Mouse (Mus musculus) c-Kit-positive CD71-positive TER-119-negative erythroid progenitor cells, embryonic 14.5 days (primary cell): ENCODE measurements at regions not wholly inside any gene's neighbourhood (a gene's known extent, or its start where the extent isn't known, plus 50 kb on each side); places are given as distances from the start of the nearest gene placed in this dataset.
A peak's percentile ranks its signal among the peaks of the same experiment; 100 is the strongest.

Source experiments
- DNase-seq: peaks from one replicate; pipeline ENCODE4 v3.0.0-alpha.2; 2013; ENCODE audit warnings: low read depth

DNA sequence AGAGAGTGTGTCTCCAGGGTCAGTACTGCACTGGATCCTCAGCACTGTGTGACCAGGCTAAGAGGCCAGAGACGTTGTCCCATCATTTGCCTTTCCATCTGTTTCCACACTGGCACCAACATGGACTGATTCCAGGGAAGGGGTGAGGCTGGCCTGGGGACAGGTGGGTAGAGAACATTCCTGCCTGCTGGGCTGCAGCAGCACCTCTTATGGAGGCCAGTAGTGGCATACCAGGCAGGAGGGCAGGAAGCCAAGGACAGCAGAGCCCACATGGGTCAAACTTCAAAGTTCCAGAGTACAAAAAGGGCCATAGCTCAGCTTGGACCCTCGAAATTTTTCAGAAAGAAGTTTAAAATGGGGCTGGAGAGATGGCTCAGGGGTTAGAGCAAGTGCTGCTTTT is 115.4 kb upstream of the Ercc6l2 start:
- DNase-seq, result no peak

DNA sequence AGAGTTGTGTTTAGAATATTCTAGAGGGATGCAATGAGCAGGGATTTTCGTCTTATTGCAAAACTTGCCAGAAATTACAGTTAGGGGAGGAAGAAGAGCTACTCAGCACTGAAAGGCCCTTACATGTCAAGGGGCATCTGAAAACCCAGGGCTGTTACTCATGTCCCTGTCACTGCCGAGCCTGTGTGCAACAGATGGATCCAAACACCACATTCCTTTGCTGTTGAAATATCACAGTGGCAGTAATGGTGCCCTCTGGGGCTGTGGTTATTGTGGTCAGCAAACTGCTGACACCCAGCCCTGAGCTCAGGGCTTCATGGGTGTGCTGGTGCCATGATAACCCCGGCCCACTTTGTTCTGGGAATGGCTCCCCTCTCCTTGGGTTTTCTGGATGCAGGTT is 114.3 kb upstream of the Ercc6l2 start:
- no peak for DNase-seq

- DNase-seq, result no peak
Measured at GRCm38 (mm10) chr13:63701199-63702175, 113.6 kb upstream of the Ercc6l2 start.

GRCm38 (mm10) chr13:63708567-63708966 is 106.5 kb upstream of the Ercc6l2 start:
- peak; percentile 42 for DNase-seq

- DNase-seq, result no peak
Measured at GRCm38 (mm10) chr13:63713137-63713536, 101.9 kb upstream of the Ercc6l2 start.

- no peak for DNase-seq
Measured at GRCm38 (mm10) chr13:63716498-63716897, 98.5 kb upstream of the Ercc6l2 start.

DNA sequence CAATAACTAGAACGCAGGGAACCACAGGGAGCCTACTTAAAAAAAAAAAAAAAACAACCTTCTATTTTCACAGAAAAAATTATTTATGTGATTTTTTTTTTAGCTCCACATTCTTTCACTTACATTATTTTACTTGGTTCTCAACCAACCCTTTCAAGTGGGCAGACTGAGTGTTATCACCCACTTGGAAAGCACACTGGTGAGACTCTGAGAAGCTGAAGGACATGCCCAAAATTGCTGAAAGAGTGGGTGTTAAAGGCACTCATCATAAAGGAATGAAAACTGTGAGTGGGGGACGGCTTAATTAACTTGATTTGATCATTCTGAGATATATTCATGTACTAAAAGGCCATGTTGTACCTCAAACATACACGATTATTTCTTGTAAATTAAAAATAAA is 97.8 kb upstream of the Ercc6l2 start:
- no peak for DNase-seq

DNA sequence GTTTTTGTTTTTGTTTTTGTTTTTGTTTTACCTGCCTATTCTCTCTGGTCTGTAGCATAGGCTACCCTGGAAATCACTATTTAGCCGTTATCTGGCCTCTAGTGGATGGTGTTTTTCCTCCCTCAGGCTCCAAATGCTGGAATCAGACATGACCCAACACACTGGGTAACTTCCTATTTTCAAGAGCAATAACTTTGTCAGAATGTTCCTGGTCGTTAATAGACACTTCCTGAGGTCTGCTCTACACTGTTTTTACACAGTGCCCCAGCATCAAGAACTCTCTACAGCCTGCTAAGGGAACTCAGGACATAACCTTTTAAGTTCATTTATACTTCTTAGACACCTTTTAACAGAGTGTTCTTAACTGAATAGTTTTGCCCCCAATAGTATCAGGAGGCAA is 96.3 kb upstream of the Ercc6l2 start:
- DNase-seq, result no peak

DNA sequence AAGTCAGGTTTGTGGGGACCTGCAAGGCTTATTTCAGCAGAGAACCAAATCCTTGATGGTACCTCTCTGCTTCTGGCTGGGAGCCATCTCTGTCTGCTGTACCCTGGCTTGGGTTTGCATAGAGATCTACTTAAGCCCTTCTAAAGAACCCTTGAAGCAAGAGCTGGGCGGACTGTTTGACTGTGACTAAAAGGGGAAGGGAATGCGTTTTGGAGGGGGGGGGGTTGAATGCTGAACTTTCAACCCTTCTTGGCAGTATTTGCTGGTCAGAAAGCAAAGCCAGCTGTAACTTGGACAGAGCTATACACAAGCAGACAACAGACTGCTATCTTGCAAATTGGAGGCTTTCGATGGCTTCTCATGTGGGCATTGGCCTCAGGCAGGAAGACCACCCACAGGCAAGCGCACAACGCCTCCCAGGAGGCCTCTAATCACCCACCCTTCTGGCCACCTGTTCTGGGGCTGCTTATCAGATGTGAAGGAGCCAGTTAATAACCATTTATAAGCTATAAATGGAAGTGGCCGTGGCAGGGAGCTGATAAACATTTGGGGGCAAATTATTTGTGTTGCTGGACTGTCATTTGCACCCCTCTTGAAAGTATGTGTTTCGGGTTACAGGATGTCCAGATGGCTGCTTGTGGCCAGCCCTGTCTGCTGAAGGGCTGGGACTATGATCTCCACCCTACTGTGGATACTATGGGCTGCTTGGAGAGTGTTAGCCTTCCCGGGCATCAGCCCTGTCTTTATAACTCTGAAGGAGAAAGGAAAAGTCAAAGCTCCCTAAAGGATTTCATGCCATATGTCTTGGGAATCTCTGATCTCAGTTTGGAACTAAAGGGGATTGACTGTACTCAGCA is 95.5 kb upstream of the Ercc6l2 start:
- peak; percentile 17 for DNase-seq

DNA sequence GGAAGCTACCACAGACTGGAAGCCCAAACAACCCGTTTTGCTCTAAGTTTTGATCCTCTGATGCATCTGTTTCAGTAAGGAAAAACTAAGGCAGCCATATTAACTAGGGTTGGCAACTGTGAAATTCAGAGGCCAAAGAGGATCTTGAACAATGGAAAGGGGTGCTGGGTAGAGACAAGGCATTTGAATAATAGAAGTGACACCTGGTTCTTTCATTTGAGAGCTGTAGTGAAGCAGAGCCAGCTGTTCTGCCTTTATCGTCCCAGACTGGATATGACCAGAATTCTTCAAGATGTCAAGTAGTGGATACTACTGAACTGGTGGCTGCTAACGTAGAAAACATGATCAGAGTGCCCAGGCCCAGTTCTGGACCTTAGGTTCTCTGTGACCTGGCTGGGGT is 94.4 kb upstream of the Ercc6l2 start:
- DNase-seq, result no peak

- no peak for DNase-seq
Measured at GRCm38 (mm10) chr13:63721011-63721625, 93.9 kb upstream of the Ercc6l2 start.

DNA sequence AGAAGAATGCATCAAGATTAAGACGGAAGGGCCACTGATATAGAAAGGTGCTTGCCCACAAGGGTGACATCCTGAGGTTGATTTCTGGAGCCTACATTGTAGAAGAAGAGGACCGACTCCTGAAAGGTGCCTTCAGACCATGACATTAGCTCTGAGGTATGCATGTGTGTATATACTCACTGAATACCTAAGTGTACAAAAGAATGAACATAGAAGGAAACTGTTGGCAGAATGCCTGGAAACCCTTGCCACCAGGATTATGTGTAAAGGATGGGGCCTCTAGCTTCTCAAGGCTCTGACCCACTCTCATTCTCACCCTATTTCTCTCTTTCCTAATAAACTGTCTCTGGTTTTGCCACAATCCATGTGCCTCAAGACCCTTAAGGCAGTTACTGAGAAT is 90.7 kb upstream of the Ercc6l2 start:
- DNase-seq, result no peak

GRCm38 (mm10) chr13:63724843-63725582 is 90.0 kb upstream of the Ercc6l2 start:
- no peak for DNase-seq

GRCm38 (mm10) chr13:63726035-63726434 is 89.0 kb upstream of the Ercc6l2 start:
- DNase-seq, result no peak

- DNase-seq, result no peak
Measured at GRCm38 (mm10) chr13:63726509-63726908, 88.5 kb upstream of the Ercc6l2 start.

GRCm38 (mm10) chr13:63735739-63736138 is 79.3 kb upstream of the Ercc6l2 start:
- no peak for DNase-seq

GRCm38 (mm10) chr13:63741879-63742278 is 73.2 kb upstream of the Ercc6l2 start:
- DNase-seq, result no peak

DNA sequence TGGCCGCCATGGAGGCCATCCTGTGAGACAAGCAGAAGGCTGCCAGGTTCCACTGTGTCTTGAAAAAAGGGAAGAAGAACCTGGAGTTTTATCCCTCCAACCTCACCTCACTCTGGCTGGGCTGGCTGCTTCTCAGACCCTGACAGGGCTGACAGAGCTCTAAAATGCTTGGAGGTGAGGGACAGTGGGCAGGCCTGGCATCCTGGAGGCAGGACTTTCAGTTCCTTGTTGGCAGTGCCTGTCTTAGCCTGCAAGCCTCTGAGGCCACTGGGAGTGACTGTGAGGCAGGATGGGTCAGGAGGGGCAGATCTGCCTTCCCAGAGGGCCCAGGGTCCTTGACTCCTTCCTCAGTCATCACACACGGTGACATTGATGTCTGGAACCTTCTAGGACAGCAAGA is 66.3 kb upstream of the Ercc6l2 start:
- no peak for DNase-seq

DNA sequence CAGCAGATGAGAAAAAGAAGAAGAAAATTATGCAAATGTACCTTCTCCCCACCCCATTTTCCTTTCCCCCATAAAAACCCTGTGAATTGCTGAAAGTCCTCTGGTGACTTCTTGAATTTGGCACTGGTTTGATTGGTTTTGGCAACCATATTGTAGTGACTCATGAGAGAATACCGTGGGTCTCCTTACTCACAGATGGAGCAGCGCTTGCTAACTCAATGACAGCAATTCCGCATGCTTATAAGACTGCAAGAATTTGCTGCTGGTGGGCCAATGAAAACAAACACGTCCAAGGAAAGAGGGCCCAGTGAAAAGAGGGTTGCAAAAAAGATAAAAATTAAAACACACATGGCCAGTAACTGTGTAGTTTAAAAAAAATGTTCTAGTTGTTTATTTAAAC is 65.0 kb upstream of the Ercc6l2 start:
- DNase-seq, result no peak

DNA sequence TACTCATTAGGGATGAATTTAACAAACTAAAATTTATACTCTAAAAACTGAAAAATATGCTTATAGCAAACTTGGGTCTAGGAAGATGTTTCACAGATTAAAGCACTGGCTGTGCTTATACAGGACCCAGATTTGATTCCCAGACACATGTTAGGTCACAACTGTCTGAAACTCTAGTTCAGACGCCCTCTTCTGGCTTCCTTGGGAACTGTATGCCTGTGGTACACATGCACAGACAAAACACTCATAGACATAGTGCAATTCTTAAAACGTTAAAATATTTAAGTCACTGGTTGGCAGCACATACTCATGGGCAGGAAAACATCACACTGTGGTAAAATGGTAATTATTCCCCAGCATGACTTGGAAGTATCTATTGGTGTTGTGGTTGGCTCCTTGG is 63.8 kb upstream of the Ercc6l2 start:
- DNase-seq, result no peak

- DNase-seq, result no peak
Measured at GRCm38 (mm10) chr13:63757061-63757460, 58.0 kb upstream of the Ercc6l2 start.

DNA sequence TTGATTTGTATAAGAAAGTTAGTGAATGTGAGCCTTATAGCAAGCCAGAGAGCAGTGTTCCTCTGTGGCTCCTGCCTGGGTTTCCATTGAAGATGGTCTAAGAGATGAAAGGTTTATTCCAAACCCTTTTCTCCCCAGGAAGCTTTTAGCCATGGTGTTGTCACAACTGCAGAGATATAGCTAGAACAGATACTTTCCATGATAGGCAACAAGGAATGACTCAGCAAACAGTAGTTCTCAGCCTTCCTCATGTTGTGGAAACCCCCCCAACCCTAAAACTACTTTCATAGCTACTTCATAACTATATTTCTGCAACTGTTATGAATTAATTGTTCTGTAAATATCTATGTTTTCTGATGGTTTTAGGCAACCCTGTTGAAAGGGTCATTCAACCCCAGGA is 53.5 kb upstream of the Ercc6l2 start:
- DNase-seq, result no peak
